Mouse (Mus musculus): ENCODE data around the gene Cdk5r1.

- TF ChIP-seq CHD2 (IDR thresholded peaks at IDR 0.05; ENCODE audit: low read length), result no peak
- no peak for TF ChIP-seq RAD21 (IDR thresholded peaks at IDR 0.05; ENCODE audit: low read depth, low read length)
- no peak for TF ChIP-seq MAX (IDR thresholded peaks at IDR 0.05; ENCODE audit: low read length)
These were observed 35.7 kb downstream of the Cdk5r1 start for GRCm38 (mm10) chr11:80512313-80513056.

Measured in MEL (cell line).